16 mouse cellular contexts compared by ENCODE assay signal in genomic region chr1:143770444-143771109, GRCm38 (mm10). TPM values are rescaled to one million over a fixed set of nuclear protein-coding genes. Genes with fewer than 3 reads are reported as not detected.
DNase-seq lines count a peak whose midpoint lies in the region; ATAC-seq and TF ChIP-seq lines count a peak whose summit lies in the region.
"Had no signal": no experiment of that assay in that cellular context is flagged by ENCODE, and none has a peak within 500 bp of the region (broad histone marks: within the 10 kb centered on the region; RNA-seq: fewer than 3 reads in every experiment).

No protein-coding gene starts in this region.

- peaks cover 12% of the 10 kb centered on the region for H3K4me1 ChIP-seq in neural tube, embryonic 14.5 days (ENCODE audit: control insufficient read depth, insufficient read depth, low read length)
- H3K4me1 ChIP-seq in kidney, adult 2 months (ENCODE audit: control insufficient read depth, insufficient read depth, low read length), result no peaks in the 10 kb centered on the region
- H3K4me1 ChIP-seq in lung, adult 2 months (ENCODE audit: control insufficient read depth, insufficient read depth, low read length), result peaks cover 10% of the 10 kb centered on the region
- H3K4me1 ChIP-seq in stomach, embryonic 16.5 days (ENCODE audit: control insufficient read depth, insufficient read depth, low read length), result peaks cover 4% of the 10 kb centered on the region; the same call in 1 of the 2 replicates
- no peaks in the 10 kb centered on the region for H3K4me1 ChIP-seq in intestine, postnatal 0 days (replicated peaks; ENCODE audit: control insufficient read depth, insufficient read depth, low read length)
- H3K4me1 ChIP-seq: limb, embryonic 15.5 days had no signal

- H3K9ac ChIP-seq in neural tube, embryonic 14.5 days (replicated peaks; ENCODE audit: low read depth, low read length), result no peak overlapping the region
- H3K9ac ChIP-seq in stomach, embryonic 16.5 days (ENCODE audit: low read length), result no peak overlapping the region
- H3K9ac ChIP-seq in intestine, postnatal 0 days (ENCODE audit: low read depth, low read length), result no peak overlapping the region
- H3K9ac ChIP-seq: heart, embryonic 12.5 days; hindbrain, embryonic 13.5 days; limb, embryonic 15.5 days had no signal

- H3K36me3 ChIP-seq in neural tube, embryonic 14.5 days (ENCODE audit: control insufficient read depth, insufficient read depth, low read length), result peaks cover 25% of the 10 kb centered on the region
- H3K36me3 ChIP-seq in kidney, adult 2 months (ENCODE audit: control insufficient read depth, insufficient read depth, low read length), result no peaks in the 10 kb centered on the region; the same call in none of the 2 replicates
- peaks cover 4% of the 10 kb centered on the region; the same call in 1 of the 2 replicates for H3K36me3 ChIP-seq in stomach, embryonic 16.5 days (ENCODE audit: control insufficient read depth, insufficient read depth, low read length)
- H3K36me3 ChIP-seq in intestine, postnatal 0 days (ENCODE audit: control insufficient read depth, insufficient read depth), result no peaks in the 10 kb centered on the region

- no peak overlapping the region for H3K27ac ChIP-seq in neural tube, embryonic 14.5 days (ENCODE audit: low read depth, low read length)
- no peak overlapping the region for H3K27ac ChIP-seq in kidney, adult 2 months (ENCODE audit: insufficient read depth, low read depth, low read length)
- no peak overlapping the region; the same call in 1 of the 2 replicates for H3K27ac ChIP-seq in stomach, embryonic 16.5 days (ENCODE audit: low read length)
- H3K27ac ChIP-seq in intestine, postnatal 0 days (ENCODE audit: low read depth, low read length), result no peak overlapping the region
- H3K27ac ChIP-seq: hindbrain, embryonic 13.5 days; limb, embryonic 15.5 days had no signal

- TF ChIP-seq POLR2A in kidney, adult 2 months (IDR thresholded peaks at IDR 0.05; ENCODE audit: low read depth, low read length), result no peak
- TF ChIP-seq POLR2A in lung, adult 2 months (IDR thresholded peaks at IDR 0.05; ENCODE audit: borderline replicate concordance, extremely low read depth, low read depth, low read length), result no peak

- 0 out of 2 replicates have a peak, but pooled peaks have one; percentile 19 for ATAC-seq in neural tube, embryonic 14.5 days (ENCODE audit: low read depth)
- no peak for ATAC-seq in stomach, embryonic 16.5 days (ENCODE audit: insufficient read depth, low FRiP score)
- no peak for ATAC-seq in intestine, postnatal 0 days
- ATAC-seq: CD4-positive, CD25-positive, alpha-beta regulatory T cell, adult 4 months; Patski had no signal

- TF ChIP-seq CTCF in kidney, adult 2 months (conservative IDR thresholded peaks at IDR 0.05; ENCODE audit: insufficient read depth, insufficient read length, low read depth, low read length), result no peak
- TF ChIP-seq CTCF in lung, adult 2 months (IDR thresholded peaks at IDR 0.05; ENCODE audit: insufficient read depth, low read length), result no peak
- TF ChIP-seq CTCF in intestine, postnatal 0 days (IDR thresholded peaks at IDR 0.05; ENCODE audit: low read depth), result no peak

- no peak overlapping the region for H3K4me3 ChIP-seq in neural tube, embryonic 14.5 days (ENCODE audit: low read depth, low read length)
- H3K4me3 ChIP-seq in kidney, adult 2 months (ENCODE audit: insufficient read depth, low read depth, low read length), result no peak overlapping the region
- peak overlapping the region; percentile 62 for H3K4me3 ChIP-seq in lung, adult 2 months (replicated peaks; ENCODE audit: extremely low read depth, low read depth, low read length)
- no peak overlapping the region for H3K4me3 ChIP-seq in stomach, embryonic 16.5 days (replicated peaks; ENCODE audit: low read length)
- no peak overlapping the region for H3K4me3 ChIP-seq in intestine, postnatal 0 days (ENCODE audit: low read depth, low read length)
- H3K4me3 ChIP-seq: heart, embryonic 12.5 days; hindbrain, embryonic 13.5 days; limb, embryonic 15.5 days had no signal

- H3K27me3 ChIP-seq in neural tube, embryonic 14.5 days (ENCODE audit: control insufficient read depth, insufficient read depth, low read length), result no peaks in the 10 kb centered on the region
- H3K27me3 ChIP-seq in kidney, adult 2 months (replicated peaks; ENCODE audit: control insufficient read depth, insufficient read depth, low read length), result no peaks in the 10 kb centered on the region
- no peaks in the 10 kb centered on the region for H3K27me3 ChIP-seq in stomach, embryonic 16.5 days (ENCODE audit: control insufficient read depth, insufficient read depth, low read length)
- H3K27me3 ChIP-seq in intestine, postnatal 0 days (replicated peaks; ENCODE audit: control insufficient read depth, insufficient read depth, low read length), result no peaks in the 10 kb centered on the region
- H3K27me3 ChIP-seq: heart, embryonic 12.5 days; hindbrain, embryonic 13.5 days; limb, embryonic 15.5 days; Patski had no signal

- H3K4me2 ChIP-seq in neural tube, embryonic 14.5 days (ENCODE audit: low read depth, low read length), result no peak overlapping the region
- peak overlapping the region; percentile 27; the same call in 1 of the 2 replicates for H3K4me2 ChIP-seq in stomach, embryonic 16.5 days (ENCODE audit: low read depth, low read length)
- no peak overlapping the region for H3K4me2 ChIP-seq in intestine, postnatal 0 days (replicated peaks; ENCODE audit: low read depth)
- H3K4me2 ChIP-seq: heart, embryonic 12.5 days; hindbrain, embryonic 13.5 days; limb, embryonic 15.5 days had no signal

- whole genome bisulfite sequencing in neural tube, embryonic 14.5 days, result 61% methylated on average over 20 of the region's 20 CpGs
- 43% methylated on average over 20 of the region's 20 CpGs for WGBS in kidney, adult 2 months
- 33% methylated on average over 20 of the region's 20 CpGs for whole genome bisulfite sequencing in lung, adult 2 months
- WGBS in stomach, embryonic 16.5 days, result 52% methylated on average over 20 of the region's 20 CpGs
- WGBS in intestine, postnatal 0 days, result 59% methylated on average over 20 of the region's 20 CpGs

- DNase-seq in neural tube, embryonic 10.5 days (ENCODE audit: extremely low spot score, low spot score), result no peak
- DNase-seq in kidney, adult 2 months, result peak; percentile 29
- DNase-seq in lung, adult 2 months, result peak; percentile 36
- DNase-seq in cerebellum, adult 11-12 months, result no peak
- DNase-seq in heart, adult 9 months (ENCODE audit: low spot score in 2 of 2), result no peak
- DNase-seq: adrenal gland, adult 2 months; gastrocnemius, postnatal 14 days; thymus, adult 18-20 months had no signal

- H3K9me3 ChIP-seq in neural tube, embryonic 14.5 days (ENCODE audit: control insufficient read depth, low read length), result no peaks in the 10 kb centered on the region
- H3K9me3 ChIP-seq in stomach, embryonic 16.5 days (replicated peaks; ENCODE audit: control insufficient read depth, low read length), result no peaks in the 10 kb centered on the region
- H3K9me3 ChIP-seq in intestine, postnatal 0 days (ENCODE audit: control insufficient read depth), result no peaks in the 10 kb centered on the region
- H3K9me3 ChIP-seq: heart, embryonic 12.5 days; hindbrain, embryonic 13.5 days; limb, embryonic 15.5 days had no signal

RNA-seq across cellular contexts. Expression of gene Trove2, which starts 6.3 kb away (rescaled TPM):
- polyA plus RNA-seq in neural tube, embryonic 14.5 days (2014; fragmentation: Nextera tagmentation; extraction: Ambion mirVana), result 25.4 and 33.9 TPM in 2 replicates
- 1.9 and 2.8 TPM in 2 replicates for polyA plus RNA-seq in kidney, adult 2 months (2012; rRNA removed)
- 2.9 and 5.1 TPM in 2 replicates for polyA plus RNA-seq in lung, adult 2 months (2012; rRNA removed)
- 16.2 and 17.5 TPM in 2 replicates for polyA plus RNA-seq in stomach, embryonic 16.5 days (2015; fragmentation: Nextera tagmentation; extraction: Ambion mirVana)
- 3.4 and 3.9 TPM in 2 replicates for polyA plus RNA-seq in intestine, postnatal 0 days (2015; fragmentation: Nextera tagmentation; extraction: Ambion mirVana)

RNA-seq across cellular contexts. Expression of gene Uchl5, which starts 6.5 kb away (rescaled TPM):
- polyA plus RNA-seq in neural tube, embryonic 14.5 days (2014; fragmentation: Nextera tagmentation; extraction: Ambion mirVana), result 53.1 and 57.8 TPM in 2 replicates
- 2.8 and 4.7 TPM in 2 replicates for polyA plus RNA-seq in kidney, adult 2 months (2012; rRNA removed)
- polyA plus RNA-seq in lung, adult 2 months (2012; rRNA removed), result 3.1 and 4.8 TPM in 2 replicates
- polyA plus RNA-seq in stomach, embryonic 16.5 days (2015; fragmentation: Nextera tagmentation; extraction: Ambion mirVana), result 101 and 105 TPM in 2 replicates
- 65.7 and 68.0 TPM in 2 replicates for polyA plus RNA-seq in intestine, postnatal 0 days (2015; fragmentation: Nextera tagmentation; extraction: Ambion mirVana)

RNA-seq across cellular contexts. Expression of gene Glrx2, which starts 54.4 kb away (rescaled TPM):
- 98.7 and 110 TPM in 2 replicates for polyA plus RNA-seq in neural tube, embryonic 14.5 days (2014; fragmentation: Nextera tagmentation; extraction: Ambion mirVana)
- polyA plus RNA-seq in kidney, adult 2 months (2012; rRNA removed), result 26.6 and 28.5 TPM in 2 replicates
- 17.2 and 21.5 TPM in 2 replicates for polyA plus RNA-seq in lung, adult 2 months (2012; rRNA removed)
- polyA plus RNA-seq in stomach, embryonic 16.5 days (2015; fragmentation: Nextera tagmentation; extraction: Ambion mirVana), result 85.2 and 97.9 TPM in 2 replicates
- polyA plus RNA-seq in intestine, postnatal 0 days (2015; fragmentation: Nextera tagmentation; extraction: Ambion mirVana), result 103 and 104 TPM in 2 replicates

Comparison
In these comparisons a context has a peak if more than half of its experiments do, and no peak if none do; other contexts are left out.
1. DNase-seq: peak in kidney, adult 2 months (single experiment) and lung, adult 2 months (single experiment); none in neural tube, embryonic 10.5 days (single experiment), cerebellum, adult 11-12 months (single experiment) and heart, adult 9 months (0 of 2).